Mouse (Mus musculus): ENCODE data around the gene Gm3417.
"Not testable (repeated sequence)": the region's sequence is repeated elsewhere in the genome, so short reads cannot be mapped to it uniquely, and the experiment has no call there.

Gene Gm3417

GRCm38 (mm10) chr17:14959979-14960378 lies 18.6 kb downstream of the Gm3417 start:
- intact Hi-C loops (cut with DNase I) = no loop called here

GRCm38 (mm10) chr17:14958686-14959327 lies 19.8 kb downstream of the Gm3417 start:
- intact Hi-C loops (cut with DNase I) = no loop called here

DNA sequence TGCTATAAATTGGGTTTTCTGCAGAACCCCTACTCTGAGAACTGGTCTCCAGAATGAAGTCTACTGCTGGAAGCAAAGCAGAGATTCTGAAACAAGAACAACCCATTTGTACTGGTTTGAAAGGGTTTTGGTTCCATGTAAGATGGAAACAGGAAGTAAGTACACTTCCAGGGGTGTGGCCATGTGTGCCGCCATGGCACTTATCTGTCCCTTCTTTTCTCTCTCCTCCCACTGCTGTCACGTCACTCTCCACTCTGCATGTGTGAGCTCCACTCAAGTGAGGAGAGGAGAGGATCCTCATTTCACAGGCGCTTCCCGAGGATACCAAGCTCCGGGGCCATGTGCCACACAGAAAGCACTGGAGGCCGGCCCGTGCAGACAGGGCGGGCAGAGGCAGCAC lies 25.1 kb downstream of the Gm3417 start:
- intact Hi-C loops (cut with DNase I) = no loop called here

DNA sequence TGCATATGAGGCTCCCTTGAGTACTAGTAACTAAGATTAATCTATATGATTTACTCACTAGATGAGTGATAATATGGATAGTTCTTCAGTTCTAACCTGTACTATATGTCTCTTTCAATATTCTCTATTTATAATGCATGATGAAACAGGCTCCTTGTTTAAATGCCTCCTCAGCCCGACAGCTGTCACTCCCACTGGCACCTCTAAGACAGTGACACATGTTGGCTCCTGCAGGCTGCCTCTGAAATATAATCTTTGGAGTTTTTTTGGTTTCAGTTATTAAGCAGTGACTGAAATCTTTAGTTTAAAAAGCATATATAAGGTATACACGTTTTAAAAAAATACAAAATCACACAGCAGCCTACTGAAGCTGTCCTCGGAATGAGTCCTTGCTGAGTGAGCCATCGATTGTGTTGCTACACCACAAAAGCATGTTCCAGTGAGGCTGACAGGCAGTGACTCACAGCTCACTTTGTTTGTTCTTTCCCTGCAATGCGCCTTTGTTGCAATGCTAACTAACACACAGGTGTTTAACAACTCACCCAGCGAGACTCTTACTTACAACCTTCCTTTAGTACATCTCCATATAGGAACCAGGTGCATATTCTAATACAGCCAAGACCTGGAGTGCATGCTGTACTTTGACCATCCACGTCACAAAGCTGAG lies 29.3 kb downstream of the Gm3417 start:
- intact Hi-C loops (cut with DNase I) = no loop called here

DNA sequence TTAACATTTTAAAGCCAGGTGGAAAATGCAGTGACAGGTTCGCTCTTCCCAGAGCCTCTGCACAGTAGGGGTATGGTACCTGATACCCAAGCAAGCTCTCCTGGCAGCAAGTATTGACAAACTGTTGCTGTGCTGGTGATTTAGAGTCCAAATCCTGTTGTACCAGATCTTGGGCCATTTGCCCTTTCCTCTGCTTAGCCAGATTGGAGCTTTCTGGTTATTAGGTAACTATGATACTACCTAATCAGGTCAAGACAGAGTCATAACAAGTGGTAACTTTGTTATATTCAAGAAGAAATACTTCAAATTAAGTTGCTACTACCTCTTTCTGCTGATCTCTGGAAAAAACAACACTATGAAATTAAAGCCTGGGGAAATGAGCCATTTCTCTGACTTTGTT lies 34.0 kb downstream of the Gm3417 start:
- intact Hi-C loops (cut with DNase I) = no loop called here

DNA sequence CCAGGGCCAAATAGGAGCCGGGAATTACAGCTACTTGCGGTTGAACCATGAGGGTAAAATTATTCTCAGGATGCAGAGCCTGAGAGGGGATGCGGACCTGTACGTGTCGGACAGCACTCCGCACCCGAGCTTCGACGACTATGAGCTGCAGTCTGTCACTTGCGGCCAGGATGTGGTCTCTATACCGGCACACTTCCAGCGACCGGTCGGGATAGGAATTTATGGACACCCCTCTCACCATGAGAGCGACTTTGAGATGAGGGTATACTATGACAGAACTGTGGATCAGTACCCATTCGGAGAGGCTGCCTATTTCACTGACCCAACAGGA lies 34.9 kb downstream of the Gm3417 start:
- intact Hi-C loops (cut with DNase I) = no loop called here

GRCm38 (mm10) chr17:14943009-14943728 lies 35.4 kb downstream of the Gm3417 start, which contains the start of the genes Wdr27 and 1600012H06Rik:
Wdr27 (minus strand) TSS chr17:14943158.
1600012H06Rik (plus strand) TSS chr17:14943184.
- intact Hi-C loops (cut with DNase I) = no loop called here

- intact Hi-C loops (cut with DNase I) = not testable (repeated sequence)
These were observed 36.4 kb downstream of the Gm3417 start for GRCm38 (mm10) chr17:14942181-14942580.

DNA sequence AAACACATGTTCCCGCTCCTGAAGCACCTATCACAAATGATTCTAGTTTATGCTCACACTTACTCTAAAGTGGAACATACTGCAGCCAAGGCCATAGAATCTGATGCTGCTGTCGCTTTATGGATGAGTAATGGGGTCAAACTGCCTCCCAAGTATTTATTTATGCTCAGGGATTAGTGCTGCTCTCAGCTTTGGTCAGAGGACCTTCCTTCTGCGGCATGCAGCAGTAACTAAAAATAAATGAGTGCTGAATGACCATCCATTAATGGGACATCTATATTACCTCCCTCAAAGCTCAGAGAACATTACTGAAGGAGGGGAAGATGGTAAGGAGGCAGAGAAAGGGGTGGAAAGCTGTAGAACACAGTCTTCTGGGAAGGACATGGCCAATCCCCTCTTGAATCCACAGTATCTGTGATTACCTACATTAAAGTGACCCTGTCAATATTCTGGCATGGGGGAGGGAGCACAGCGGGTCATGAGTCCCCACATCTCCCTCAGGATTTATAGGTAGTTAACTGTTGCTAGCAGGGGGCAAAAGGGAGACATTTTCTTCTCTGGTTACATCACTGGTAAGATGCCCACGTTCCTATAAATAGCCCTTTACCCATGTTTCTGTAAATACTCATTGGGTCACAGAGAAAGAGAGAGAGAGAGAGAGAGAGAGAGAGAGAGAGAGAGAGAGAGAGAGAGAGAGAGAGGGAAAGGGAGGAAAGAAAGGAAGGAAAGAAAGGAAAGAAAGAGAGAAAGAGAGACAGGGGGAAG lies 42.6 kb downstream of the Gm3417 start:
- intact Hi-C loops (cut with DNase I) = no loop called here

GRCm38 (mm10) chr17:14935280-14935679 lies 43.3 kb downstream of the Gm3417 start:
- intact Hi-C loops (cut with DNase I) = not testable (repeated sequence)

GRCm38 (mm10) chr17:14931469-14931868 lies 47.1 kb downstream of the Gm3417 start:
- intact Hi-C loops (cut with DNase I) = no loop called here

- intact Hi-C loops (cut with DNase I) = no loop called here
These were observed 47.9 kb downstream of the Gm3417 start for GRCm38 (mm10) chr17:14930697-14931096.

DNA sequence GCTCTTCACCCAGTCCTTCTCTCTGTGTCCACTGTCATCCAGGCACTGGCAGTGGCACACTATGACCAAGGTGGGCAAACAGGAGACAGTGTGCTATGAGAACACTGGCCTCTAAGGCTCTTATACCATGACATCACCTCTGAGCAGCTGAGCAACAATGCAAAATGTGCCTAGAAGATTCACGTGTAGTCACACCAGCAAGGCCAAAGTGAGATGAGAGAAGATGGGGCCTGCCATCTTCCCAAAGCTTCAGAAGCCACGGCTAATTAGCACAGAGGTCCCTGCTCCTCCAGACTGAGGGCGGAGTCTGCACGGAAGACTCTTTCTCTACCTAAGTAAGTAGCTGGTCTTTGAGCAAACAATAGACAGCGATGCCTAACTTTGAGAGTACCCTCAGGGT lies 50.0 kb downstream of the Gm3417 start:
- intact Hi-C loops (cut with DNase I) = no loop called here

- intact Hi-C loops (cut with DNase I) = no loop called here
These were observed 50.9 kb downstream of the Gm3417 start for GRCm38 (mm10) chr17:14927644-14928218.

DNA sequence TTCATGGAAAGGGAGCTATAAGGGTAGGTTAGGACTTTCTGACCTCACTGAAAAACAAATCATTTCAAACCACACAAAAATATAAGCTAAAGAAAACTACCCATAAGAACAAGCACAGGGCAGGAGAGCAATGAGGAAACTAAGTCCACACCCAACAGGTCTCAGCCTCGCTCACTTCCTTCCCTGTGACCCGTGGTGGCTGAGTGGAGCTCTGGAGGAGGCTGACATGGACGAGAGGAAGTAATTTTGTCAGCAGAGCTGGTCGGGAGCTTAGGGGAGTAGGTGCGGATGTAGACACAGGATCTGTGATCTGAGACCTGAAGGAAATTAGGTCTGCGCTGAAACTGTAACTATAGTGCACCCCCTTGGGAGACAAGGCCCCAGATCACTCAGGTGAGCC lies 57.0 kb downstream of the Gm3417 start:
- intact Hi-C loops (cut with DNase I) = no loop called here

- intact Hi-C loops (cut with DNase I) = no loop called here
These were observed 60.7 kb downstream of the Gm3417 start for GRCm38 (mm10) chr17:14917866-14918265.

DNA sequence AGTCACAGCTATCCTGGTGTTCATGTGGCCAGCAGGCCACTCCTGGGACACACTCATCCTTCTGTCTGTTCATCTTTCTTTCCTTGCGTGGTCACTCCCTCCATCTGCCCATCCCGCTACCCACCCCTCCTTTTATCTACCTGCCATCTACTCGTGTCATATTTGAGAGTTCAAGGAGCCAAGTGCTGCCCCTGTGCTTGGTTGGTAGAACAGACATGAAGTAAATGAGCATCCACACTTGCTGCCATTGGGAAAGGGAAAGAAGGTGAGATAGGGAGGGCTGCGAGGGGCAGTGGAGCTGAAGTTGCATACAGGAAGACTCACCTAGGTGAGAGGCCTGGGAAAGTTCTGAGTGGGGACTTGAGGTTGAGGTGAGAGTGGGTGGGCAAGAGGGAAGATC lies 64.2 kb downstream of the Gm3417 start:
- intact Hi-C loops (cut with DNase I) = no loop called here
